Mouse (Mus musculus): ENCODE measurements around the gene Angel1.

- TF ChIP-seq CTCF (IDR thresholded peaks at IDR 0.05; ENCODE audit: borderline replicate concordance, insufficient read depth, low read length) (no peak), POLR2A (IDR thresholded peaks at IDR 0.05; ENCODE audit: low read depth, low read length) (no peak)
Observed at GRCm38 (mm10) chr12:86694441-86694840, 31.8 kb downstream of the Angel1 start.

Measured in embryonic fibroblast, embryonic 13.5 days (primary cell).